Mouse (Mus musculus): ENCODE measurements around the gene Tbc1d4.

Tbc1d4 gene

GRCm38 (mm10) chr14:101608519-101609368 is at the start of gene Tbc1d4:
Tbc1d4 (minus strand) TSS chr14:101609191.
- peak; percentile 83 for DNase-seq

GRCm38 (mm10) chr14:101656307-101656706 is 47.3 kb upstream of the Tbc1d4 start:
- no peak for DNase-seq

- DNase-seq, result no peak
These were observed 45.5 kb upstream of the Tbc1d4 start for GRCm38 (mm10) chr14:101654526-101654909.

GRCm38 (mm10) chr14:101653581-101654525 is 44.9 kb upstream of the Tbc1d4 start, which contains the start of gene Uchl3:
Uchl3 (plus strand) TSS chr14:101653967.
- DNase-seq, result peak; percentile 98

GRCm38 (mm10) chr14:101652571-101652970 is 43.6 kb upstream of the Tbc1d4 start:
- DNase-seq, result no peak

- no peak for DNase-seq
These were observed 41.6 kb upstream of the Tbc1d4 start for GRCm38 (mm10) chr14:101650551-101650950.

- DNase-seq, result no peak
These were observed 36.0 kb upstream of the Tbc1d4 start for GRCm38 (mm10) chr14:101644948-101645347.

GRCm38 (mm10) chr14:101640153-101640843 is 31.3 kb upstream of the Tbc1d4 start, which contains the start of gene Commd6:
Commd6 (minus strand) TSS chr14:101640686.
- DNase-seq, result peak; percentile 89

GRCm38 (mm10) chr14:101637381-101637780 is 28.4 kb upstream of the Tbc1d4 start:
- no peak for DNase-seq

GRCm38 (mm10) chr14:101635765-101636164 is 26.8 kb upstream of the Tbc1d4 start:
- DNase-seq, result no peak

- DNase-seq, result no peak
These were observed 21.6 kb upstream of the Tbc1d4 start for GRCm38 (mm10) chr14:101630548-101630947.

GRCm38 (mm10) chr14:101617680-101618079 is 8.7 kb upstream of the Tbc1d4 start:
- no peak for DNase-seq

GRCm38 (mm10) chr14:101616178-101616577 is 7.2 kb upstream of the Tbc1d4 start:
- DNase-seq, result no peak

- DNase-seq, result no peak
These were observed 4.2 kb upstream of the Tbc1d4 start for GRCm38 (mm10) chr14:101613206-101613605.

- DNase-seq, result no peak
These were observed 1.7 kb upstream of the Tbc1d4 start for GRCm38 (mm10) chr14:101610701-101611100.

- DNase-seq, result peak; percentile 40
These were observed 1.1 kb downstream of the Tbc1d4 start for GRCm38 (mm10) chr14:101607631-101608518.

- no peak for DNase-seq
These were observed 3.1 kb downstream of the Tbc1d4 start for GRCm38 (mm10) chr14:101605843-101606242.

- DNase-seq, result no peak
These were observed 6.1 kb downstream of the Tbc1d4 start for GRCm38 (mm10) chr14:101602851-101603250.

- no peak for DNase-seq
These were observed 11.8 kb downstream of the Tbc1d4 start for GRCm38 (mm10) chr14:101597096-101597715.

GRCm38 (mm10) chr14:101596691-101597090 is 12.3 kb downstream of the Tbc1d4 start:
- DNase-seq, result no peak

Data from cerebellum, adult 11 months (tissue).